Mouse (Mus musculus): ENCODE results near the gene Osbpl2. TPM values are rescaled to one million over a fixed set of nuclear protein-coding genes. Genes with fewer than 3 reads are reported as not detected.

Osbpl2 gene
- polyA plus RNA-seq, 1 experiment from 2014 or later: 33.4 TPM

- Histone ChIP-seq H3K27me3 (ENCODE audit: control insufficient read depth, insufficient read depth, low read length) (no peaks in the 10 kb centered on the region), H3K36me3 (ENCODE audit: control insufficient read depth, insufficient read depth, low read length) (no peaks in the 10 kb centered on the region)
- 69% methylated on average over 1 of the region's 1 CpGs for WGBS (ENCODE audit: insufficient replicate concordance)
Measured at GRCm38 (mm10) chr2:180127675-180128074, 8.6 kb downstream of the Osbpl2 start.

DNA sequence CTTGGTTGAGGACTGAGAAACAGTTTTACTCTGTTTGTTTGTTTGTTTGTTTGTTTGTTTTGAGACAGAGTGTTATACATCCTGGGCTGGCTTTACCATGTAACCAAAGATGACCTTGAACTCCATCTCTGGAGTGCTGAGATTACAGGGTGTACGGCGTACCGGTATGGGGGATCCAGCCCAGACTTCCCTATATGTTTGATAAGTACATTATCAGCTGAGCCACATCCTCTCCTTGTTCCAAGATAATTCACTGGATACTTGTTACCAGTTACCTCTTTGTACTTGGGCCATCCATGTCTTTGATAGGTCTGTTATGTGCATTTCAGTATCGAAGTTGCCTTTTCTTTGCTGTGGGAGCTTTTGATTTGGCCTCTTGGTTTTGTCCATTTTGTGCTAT is 14.1 kb downstream of the Osbpl2 start:
- Histone ChIP-seq H3K4me2 (no peak overlapping the region), H3K36me3 (ENCODE audit: control insufficient read depth, insufficient read depth, low read length) (no peaks in the 10 kb centered on the region), H3K4me3 (ENCODE audit: low read depth, low read length) (no peak overlapping the region), H3K9ac (ENCODE audit: low read depth, low read length) (no peak overlapping the region), H3K27me3 (ENCODE audit: control insufficient read depth, insufficient read depth, low read length) (no peaks in the 10 kb centered on the region), H3K9me3 (replicated peaks; ENCODE audit: control insufficient read depth, low read length) (no peaks in the 10 kb centered on the region), H3K4me1 (ENCODE audit: control insufficient read depth, insufficient read depth, low read length) (peaks cover 19% of the 10 kb centered on the region), H3K27ac (ENCODE audit: low read depth, low read length) (peak overlapping the region; percentile 54)
- ATAC-seq (replicated peaks; ENCODE audit: insufficient number of reproducible peaks, low FRiP score, low TSS enrichment): no peak
- 58% methylated on average over 4 of the region's 4 CpGs for WGBS (ENCODE audit: insufficient replicate concordance)

More at GRCm38 (mm10) chr2:180127675-180128074, 8.6 kb downstream of the Osbpl2 start:
- Histone ChIP-seq H3K9me3 (replicated peaks; ENCODE audit: control insufficient read depth, low read length) (no peaks in the 10 kb centered on the region), H3K9ac (ENCODE audit: low read depth, low read length) (no peak overlapping the region), H3K4me1 (ENCODE audit: control insufficient read depth, insufficient read depth, low read length) (peaks cover 13% of the 10 kb centered on the region), H3K4me2 (no peak overlapping the region), H3K4me3 (ENCODE audit: low read depth, low read length) (no peak overlapping the region), H3K27ac (ENCODE audit: low read depth, low read length) (no peak overlapping the region)
- ATAC-seq (replicated peaks; ENCODE audit: insufficient number of reproducible peaks, low FRiP score, low TSS enrichment): no peak

- ATAC-seq (replicated peaks; ENCODE audit: insufficient number of reproducible peaks, low FRiP score, low TSS enrichment): no peak
- Histone ChIP-seq H3K9me3 (replicated peaks; ENCODE audit: control insufficient read depth, low read length) (no peaks in the 10 kb centered on the region), H3K9ac (ENCODE audit: low read depth, low read length) (no peak overlapping the region), H3K4me1 (ENCODE audit: control insufficient read depth, insufficient read depth, low read length) (peaks cover 18% of the 10 kb centered on the region; the same call in 1 of the 2 replicates), H3K27me3 (ENCODE audit: control insufficient read depth, insufficient read depth, low read length) (no peaks in the 10 kb centered on the region), H3K4me2 (no peak overlapping the region), H3K36me3 (ENCODE audit: control insufficient read depth, insufficient read depth, low read length) (no peaks in the 10 kb centered on the region), H3K27ac (ENCODE audit: low read depth, low read length) (peak overlapping the region; percentile 54), H3K4me3 (ENCODE audit: low read depth, low read length) (no peak overlapping the region)
- WGBS (ENCODE audit: insufficient replicate concordance): 70% methylated on average over 3 of the region's 3 CpGs
Measured at GRCm38 (mm10) chr2:180133911-180134310, 14.8 kb downstream of the Osbpl2 start.

DNA sequence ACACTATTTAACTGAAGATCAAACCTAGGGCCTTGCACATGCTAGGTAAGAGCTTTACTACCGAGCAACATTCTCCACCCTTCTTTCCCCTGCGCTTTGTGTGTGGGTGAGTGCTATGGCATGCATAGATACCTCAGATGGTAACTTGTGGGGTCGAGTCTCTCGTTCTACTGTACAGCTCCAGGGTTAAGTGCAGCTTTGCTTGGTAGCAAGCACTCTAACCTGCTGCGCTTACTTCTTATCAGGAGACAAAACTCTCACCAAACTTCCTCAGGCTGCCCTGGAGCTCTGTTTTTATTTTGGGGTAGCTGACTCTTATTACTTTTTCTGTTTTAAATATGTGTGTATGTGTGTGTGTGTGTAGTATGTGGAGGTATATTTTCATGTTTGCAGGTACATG is 16.3 kb downstream of the Osbpl2 start:
- H3K4me3 ChIP-seq (ENCODE audit: low read depth, low read length): no peak overlapping the region
- WGBS (ENCODE audit: insufficient replicate concordance): 58% methylated on average over 5 of the region's 5 CpGs
- ATAC-seq (replicated peaks; ENCODE audit: insufficient number of reproducible peaks, low FRiP score, low TSS enrichment): no peak
- H3K9ac ChIP-seq (ENCODE audit: low read depth, low read length): no peak overlapping the region
- H3K4me2 ChIP-seq: no peak overlapping the region
- H3K4me1 ChIP-seq (ENCODE audit: control insufficient read depth, insufficient read depth, low read length): peaks cover 18% of the 10 kb centered on the region; the same call in 1 of the 2 replicates
- no peaks in the 10 kb centered on the region for H3K27me3 ChIP-seq (ENCODE audit: control insufficient read depth, insufficient read depth, low read length)
- H3K9me3 ChIP-seq (replicated peaks; ENCODE audit: control insufficient read depth, low read length): no peaks in the 10 kb centered on the region
- no peaks in the 10 kb centered on the region for H3K36me3 ChIP-seq (ENCODE audit: control insufficient read depth, insufficient read depth, low read length)
- H3K27ac ChIP-seq (ENCODE audit: low read depth, low read length): no peak overlapping the region

- no peak overlapping the region for H3K9ac ChIP-seq (ENCODE audit: low read depth, low read length)
- H3K4me2 ChIP-seq: no peak overlapping the region
- no peak overlapping the region for H3K4me3 ChIP-seq (ENCODE audit: low read depth, low read length)
- H3K9me3 ChIP-seq (replicated peaks; ENCODE audit: control insufficient read depth, low read length): no peaks in the 10 kb centered on the region
- no peak overlapping the region for H3K27ac ChIP-seq (ENCODE audit: low read depth, low read length)
- H3K27me3 ChIP-seq (ENCODE audit: control insufficient read depth, insufficient read depth, low read length): no peaks in the 10 kb centered on the region
- H3K36me3 ChIP-seq (ENCODE audit: control insufficient read depth, insufficient read depth, low read length): peaks cover 14% of the 10 kb centered on the region; the same call in 1 of the 2 replicates
- 0 out of 2 replicates have a peak, but pooled peaks cover 2% of the 10 kb centered on the region for H3K4me1 ChIP-seq (ENCODE audit: control insufficient read depth, insufficient read depth, low read length)
- WGBS (ENCODE audit: insufficient replicate concordance): 83% methylated on average over 2 of the region's 2 CpGs
- no peak for ATAC-seq (replicated peaks; ENCODE audit: insufficient number of reproducible peaks, low FRiP score, low TSS enrichment)
Measured at GRCm38 (mm10) chr2:180146091-180146490, 27.0 kb downstream of the Osbpl2 start.

DNA sequence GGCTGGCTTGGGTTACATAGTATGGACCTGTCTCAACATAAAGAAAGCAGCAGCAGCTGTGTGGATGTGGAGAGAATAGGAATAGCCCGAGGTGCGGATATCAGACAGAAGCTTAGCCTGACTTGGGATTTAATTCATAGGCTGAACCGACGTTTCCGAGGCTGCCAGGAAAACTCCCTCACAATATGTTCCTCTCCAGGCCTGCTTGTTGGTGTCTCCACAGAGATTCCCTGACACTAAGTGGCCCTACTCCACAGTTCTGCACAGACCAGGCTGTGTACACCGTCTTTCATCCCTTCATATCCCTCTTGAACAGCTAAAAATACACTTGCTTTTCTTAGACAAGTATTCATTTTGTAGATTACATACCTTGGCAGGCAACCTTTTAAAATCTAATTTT is 28.3 kb downstream of the Osbpl2 start:
- Histone ChIP-seq H3K4me2 (no peak overlapping the region), H3K27ac (ENCODE audit: low read depth, low read length) (peak overlapping the region; percentile 42), H3K9me3 (replicated peaks; ENCODE audit: control insufficient read depth, low read length) (no peaks in the 10 kb centered on the region), H3K27me3 (ENCODE audit: control insufficient read depth, insufficient read depth, low read length) (no peaks in the 10 kb centered on the region), H3K36me3 (ENCODE audit: control insufficient read depth, insufficient read depth, low read length) (peaks cover 14% of the 10 kb centered on the region; the same call in 1 of the 2 replicates), H3K4me3 (ENCODE audit: low read depth, low read length) (no peak overlapping the region), H3K4me1 (ENCODE audit: control insufficient read depth, insufficient read depth, low read length) (0 out of 2 replicates have a peak, but pooled peaks cover 2% of the 10 kb centered on the region), H3K9ac (ENCODE audit: low read depth, low read length) (no peak overlapping the region)
- WGBS (ENCODE audit: insufficient replicate concordance): 63% methylated on average over 6 of the region's 6 CpGs
- ATAC-seq (replicated peaks; ENCODE audit: insufficient number of reproducible peaks, low FRiP score, low TSS enrichment): no peak

DNA sequence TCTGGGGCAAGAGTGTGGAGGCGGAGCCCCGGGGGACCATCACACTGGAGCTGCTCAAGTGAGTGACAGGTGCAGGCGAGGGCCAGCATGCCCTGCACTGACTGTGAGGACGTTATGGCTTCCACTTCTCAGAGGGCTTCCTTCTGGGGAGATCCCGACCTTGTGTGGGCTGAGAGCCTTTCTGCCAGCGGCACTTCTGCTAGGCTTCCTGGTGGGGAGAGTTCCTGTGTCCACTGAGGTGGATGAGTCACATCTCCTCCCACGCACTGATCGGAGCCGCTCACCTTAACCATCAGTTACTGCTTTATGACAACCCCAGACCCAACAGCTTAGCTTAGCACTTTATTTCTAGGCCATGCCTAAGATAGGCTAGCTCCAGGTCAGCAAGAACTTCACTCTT is 29.4 kb downstream of the Osbpl2 start:
- no peak; the same call in 1 of the 2 replicates for ATAC-seq (replicated peaks; ENCODE audit: insufficient number of reproducible peaks, low FRiP score, low TSS enrichment)
- Histone ChIP-seq H3K27me3 (ENCODE audit: control insufficient read depth, insufficient read depth, low read length) (no peaks in the 10 kb centered on the region), H3K9ac (ENCODE audit: low read depth, low read length) (no peak overlapping the region), H3K27ac (ENCODE audit: low read depth, low read length) (no peak overlapping the region), H3K9me3 (replicated peaks; ENCODE audit: control insufficient read depth, low read length) (no peaks in the 10 kb centered on the region), H3K36me3 (ENCODE audit: control insufficient read depth, insufficient read depth, low read length) (peaks cover 18% of the 10 kb centered on the region; the same call in 1 of the 2 replicates), H3K4me3 (ENCODE audit: low read depth, low read length) (no peak overlapping the region), H3K4me1 (ENCODE audit: control insufficient read depth, insufficient read depth, low read length) (0 out of 2 replicates have a peak, but pooled peaks cover 2% of the 10 kb centered on the region), H3K4me2 (no peak overlapping the region)
- 84% methylated on average over 9 of the region's 9 CpGs for WGBS (ENCODE audit: insufficient replicate concordance)

DNA sequence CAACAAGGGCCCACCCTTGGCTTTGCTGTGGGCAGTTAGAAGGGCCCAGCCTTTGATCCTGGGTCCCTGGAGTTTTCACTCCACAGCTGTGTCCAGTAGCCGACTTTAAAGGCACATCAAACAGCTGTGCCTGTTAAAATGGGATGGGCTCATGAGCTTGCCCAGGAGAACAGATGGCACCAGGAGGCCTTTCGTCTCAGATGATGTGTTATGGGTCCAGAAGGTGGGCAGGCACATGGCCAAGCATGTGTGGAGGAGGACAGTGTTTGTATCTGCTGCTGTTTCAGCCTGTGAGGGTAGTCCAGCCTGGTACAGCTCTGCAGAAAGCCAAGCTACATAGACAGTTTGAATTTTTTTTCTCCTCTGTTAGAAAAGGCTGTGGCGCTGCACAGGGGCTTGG is 35.7 kb downstream of the Osbpl2 start:
- no peaks in the 10 kb centered on the region for H3K27me3 ChIP-seq (ENCODE audit: control insufficient read depth, insufficient read depth, low read length)
- peaks cover 23% of the 10 kb centered on the region for H3K36me3 ChIP-seq (ENCODE audit: control insufficient read depth, insufficient read depth, low read length)
- ATAC-seq (replicated peaks; ENCODE audit: insufficient number of reproducible peaks, low FRiP score, low TSS enrichment): no peak
- no peaks in the 10 kb centered on the region for H3K9me3 ChIP-seq (replicated peaks; ENCODE audit: control insufficient read depth, low read length)
- WGBS (ENCODE audit: insufficient replicate concordance): 70% methylated on average over 3 of the region's 3 CpGs
- no peak overlapping the region for H3K27ac ChIP-seq (ENCODE audit: low read depth, low read length)
- H3K4me1 ChIP-seq (ENCODE audit: control insufficient read depth, insufficient read depth, low read length): no peaks in the 10 kb centered on the region
- H3K4me3 ChIP-seq (ENCODE audit: low read depth, low read length): no peak overlapping the region
- H3K9ac ChIP-seq (ENCODE audit: low read depth, low read length): no peak overlapping the region
- no peak overlapping the region for H3K4me2 ChIP-seq

DNA sequence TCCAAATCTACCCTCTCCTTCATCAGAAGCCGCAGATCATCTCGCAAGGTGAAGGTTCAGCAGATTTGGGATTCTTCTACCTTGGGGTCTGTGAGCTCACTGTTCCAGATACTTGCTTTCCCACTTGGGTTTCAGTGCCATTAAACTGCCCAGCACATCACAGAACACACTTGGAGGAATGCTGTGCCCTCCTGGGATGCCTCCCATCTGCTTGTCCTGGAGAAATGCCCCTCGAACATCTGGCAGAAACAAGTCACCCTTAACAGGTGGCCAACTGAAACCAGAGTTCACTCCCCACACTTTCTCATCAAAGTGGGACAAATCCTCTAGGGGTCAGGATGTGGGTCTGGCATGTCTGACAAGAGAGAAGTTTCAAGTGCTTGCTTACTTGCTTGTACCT is 39.5 kb downstream of the Osbpl2 start:
- no peak overlapping the region for H3K27ac ChIP-seq (ENCODE audit: low read depth, low read length)
- ATAC-seq (replicated peaks; ENCODE audit: insufficient number of reproducible peaks, low FRiP score, low TSS enrichment): no peak
- H3K9ac ChIP-seq (ENCODE audit: low read depth, low read length): no peak overlapping the region
- no peaks in the 10 kb centered on the region for H3K9me3 ChIP-seq (replicated peaks; ENCODE audit: control insufficient read depth, low read length)
- H3K4me2 ChIP-seq: no peak overlapping the region
- WGBS (ENCODE audit: insufficient replicate concordance): 86% methylated on average over 3 of the region's 3 CpGs
- H3K27me3 ChIP-seq (ENCODE audit: control insufficient read depth, insufficient read depth, low read length): no peaks in the 10 kb centered on the region
- peaks cover 24% of the 10 kb centered on the region for H3K36me3 ChIP-seq (ENCODE audit: control insufficient read depth, insufficient read depth, low read length)
- H3K4me1 ChIP-seq (ENCODE audit: control insufficient read depth, insufficient read depth, low read length): no peaks in the 10 kb centered on the region
- H3K4me3 ChIP-seq (ENCODE audit: low read depth, low read length): no peak overlapping the region

All from heart, embryonic 11.5 days (tissue).